Mouse (Mus musculus) ES-Bruce4 (cell line): Measurements from ENCODE around the gene Pex16.

ENCODE experiments used
- CTCF ChIP-seq: IDR thresholded peaks from one replicate; pipeline ENCODE4 v1.8.1; 2011; ENCODE audit warnings: low read depth, low read length
- EP300 ChIP-seq: IDR thresholded peaks from 2 replicates; pipeline ENCODE4 v1.6.1; 2011; ENCODE audit warnings: low read depth, low read length; ENCODE audit not compliant: insufficient read depth
- POLR2A ChIP-seq: IDR thresholded peaks from one replicate; pipeline ENCODE4 v1.8.1; 2011; ENCODE audit warnings: low read length; ENCODE audit not compliant: insufficient read depth

DNA sequence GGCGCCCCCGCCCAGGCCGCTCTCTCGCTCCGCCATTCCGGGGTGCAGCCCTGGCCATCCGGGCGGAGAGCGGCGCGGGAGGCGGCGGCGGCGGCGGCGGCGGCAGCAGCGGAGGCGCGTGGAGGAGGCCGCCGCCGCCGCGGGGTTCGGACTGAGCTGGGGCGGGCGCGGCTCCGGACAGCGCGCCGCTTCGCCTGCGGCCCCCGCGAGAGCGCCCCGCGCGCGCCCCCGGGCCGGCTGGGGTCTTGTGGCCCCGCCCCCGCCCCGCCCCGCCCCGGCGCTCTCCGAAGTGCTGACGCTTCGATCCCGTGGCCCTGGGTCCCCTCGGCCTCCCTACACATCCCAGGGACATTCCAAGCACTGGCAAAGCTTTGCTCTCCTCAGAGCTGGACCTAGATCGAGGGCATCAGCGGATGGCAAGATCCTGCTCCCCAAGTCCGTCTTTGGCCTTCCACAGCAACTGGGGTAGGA is 26.6 kb downstream of the Pex16 start, which contains the start of gene Mapk8ip1:
- no peak for TF ChIP-seq CTCF
- TF ChIP-seq POLR2A, result no peak
- no peak for TF ChIP-seq EP300
